Mouse (Mus musculus) ES-E14 (cell line): ENCODE data around the gene Dnajb12. TPM values are rescaled to one million over a fixed set of nuclear protein-coding genes. Genes with fewer than 3 reads are reported as not detected.

ENCODE experiments used
- DNase-seq: peaks from one replicate; pipeline ENCODE4 v3.0.0-alpha.2; 2013; ENCODE audit warnings: low read depth, low spot score
- H3K27ac ChIP-seq: 2 replicates; pipeline ENCODE4 v1.5.1; 2012; ENCODE audit warnings: low read depth, mild to moderate bottlenecking, low read length, moderate library complexity, mixed read lengths; ENCODE audit not compliant: poor library complexity, insufficient read depth, severe bottlenecking
- H3K36me3 ChIP-seq: 2 replicates; pipeline ENCODE4 v1.6.1; 2012; ENCODE audit warnings: mild to moderate bottlenecking, low read length, moderate library complexity, mixed read lengths; ENCODE audit not compliant: control insufficient read depth, poor library complexity, insufficient read depth, severe bottlenecking
- H3K4me1 ChIP-seq, 2 experiments: fragments of 150-350 bp in 1 of 2; sonication (generic) in 1 of 2; 2 replicates each; pipeline ENCODE4 v1.6.1; 2012; ENCODE audit warnings: low read length in 2 of 2, mild to moderate bottlenecking in 1 of 2, mixed read lengths in 1 of 2; ENCODE audit not compliant: control insufficient read depth in 2 of 2, insufficient read depth in 2 of 2, poor library complexity in 1 of 2
- H3K4me3 ChIP-seq, 2 experiments: fragments of 150-350 bp in 1 of 2; sonication (generic) in 1 of 2; 2 replicates each; pipeline ENCODE4 v1.5.1; 2012; ENCODE audit warnings: low read length in 2 of 2, low read depth in 1 of 2, mild to moderate bottlenecking in 1 of 2, mixed read lengths in 1 of 2; ENCODE audit not compliant: insufficient read depth in 1 of 2, poor library complexity in 1 of 2, severe bottlenecking in 1 of 2
- H3K9ac ChIP-seq: 2 replicates; pipeline ENCODE4 v1.6.1; 2012; ENCODE audit warnings: low read depth, mild to moderate bottlenecking, low read length, mixed read lengths; ENCODE audit not compliant: poor library complexity, insufficient read depth, severe bottlenecking
- H3K9me3 ChIP-seq: fragments of 150-350 bp; sonication (generic); 2 replicates; pipeline ENCODE4 v1.6.1; 2012; ENCODE audit warnings: low read depth, mild to moderate bottlenecking, low read length; ENCODE audit not compliant: control insufficient read depth, insufficient read depth
- CHD2 ChIP-seq: IDR thresholded peaks from 2 replicates; pipeline ENCODE4 v1.6.1; 2014; ENCODE audit warnings: mild to moderate bottlenecking, low read depth, low read length, inconsistent platforms
- HCFC1 ChIP-seq: IDR thresholded peaks from 2 replicates; pipeline ENCODE4 v1.6.1; 2012; ENCODE audit warnings: low read length, inconsistent platforms, borderline replicate concordance; ENCODE audit not compliant: insufficient read depth
- MAFK ChIP-seq: IDR thresholded peaks from 2 replicates; pipeline ENCODE4 v1.6.1; 2014; ENCODE audit warnings: mild to moderate bottlenecking, low read depth, low read length, inconsistent platforms; ENCODE audit not compliant: insufficient read depth
- ZC3H11A ChIP-seq: IDR thresholded peaks from 2 replicates; pipeline ENCODE4 v1.6.1; 2012; ENCODE audit warnings: low read depth, mild to moderate bottlenecking, inconsistent platforms, low read length, borderline replicate concordance
- ZNF384 ChIP-seq: IDR thresholded peaks from 2 replicates; pipeline ENCODE4 v1.6.1; 2012; ENCODE audit warnings: low read depth, low read length, inconsistent platforms
- in situ Hi-C, 2 experiments: fragments of 600-800 bp; cut with MboI; formaldehyde crosslinking; loops; one replicate each; pipeline ENCODE4 v1.15.1; 2025; ENCODE audit warnings: low sequenced_read_pairs in 2 of 2, inconsistent platforms in 1 of 2; ENCODE audit not compliant: unreplicated experiment in 2 of 2
- total RNA-seq: library from RNA; depleted of rRNA; stranded (reverse); fragments of 300-350 nt; gene quantifications from 2 replicates; pipeline ENCODE4 v1.2.3, GENCODE M21; 2012

The Dnajb12 gene
- total RNA-seq, 1 experiment: 38.2 TPM

- no peak for DNase-seq
Observed at GRCm38 (mm10) chr10:59907695-59908299, 28.4 kb downstream of the Dnajb12 start.

GRCm38 (mm10) chr10:59908776-59909315 is 29.5 kb downstream of the Dnajb12 start:
- TF ChIP-seq MAFK (no peak), CHD2 (no peak), ZC3H11A (no peak), HCFC1 (no peak), ZNF384 (no peak)
- H3K27ac ChIP-seq: peak overlapping the region; percentile 30
- no peak for DNase-seq
- H3K9ac ChIP-seq: no peak overlapping the region
- H3K9me3 ChIP-seq: no peaks in the 10 kb centered on the region
- H3K36me3 ChIP-seq: no peaks in the 10 kb centered on the region
- peaks cover 11 to 33% of the 10 kb centered on the region in 2 experiments; a peak in 3 of 4 replicates for H3K4me1 ChIP-seq
- in situ Hi-C loops: no loop called here
- 0 out of 4 replicates have a peak overlapping the region, but pooled peaks of 1 of the 2 experiments have one; percentile 15 for H3K4me3 ChIP-seq

More at GRCm38 (mm10) chr10:59907695-59908299, 28.4 kb downstream of the Dnajb12 start:
- no peaks in the 10 kb centered on the region for H3K9me3 ChIP-seq
- peaks cover 11 to 38% of the 10 kb centered on the region in 2 experiments; a peak in 3 of 4 replicates for H3K4me1 ChIP-seq
- in situ Hi-C loops: no loop called here
- no peak for TF ChIP-seq ZC3H11A
- TF ChIP-seq CHD2: no peak
- TF ChIP-seq ZNF384: no peak
- no peak for TF ChIP-seq HCFC1
- no peak for TF ChIP-seq MAFK
- H3K27ac ChIP-seq: peak overlapping the region; percentile 84
- H3K36me3 ChIP-seq: no peaks in the 10 kb centered on the region
- H3K9ac ChIP-seq: no peak overlapping the region; the same call in 1 of the 2 replicates
- H3K4me3 ChIP-seq: no peak overlapping the region

- no peak for DNase-seq
Observed at GRCm38 (mm10) chr10:59909357-59909847, 30.0 kb downstream of the Dnajb12 start.

DNA sequence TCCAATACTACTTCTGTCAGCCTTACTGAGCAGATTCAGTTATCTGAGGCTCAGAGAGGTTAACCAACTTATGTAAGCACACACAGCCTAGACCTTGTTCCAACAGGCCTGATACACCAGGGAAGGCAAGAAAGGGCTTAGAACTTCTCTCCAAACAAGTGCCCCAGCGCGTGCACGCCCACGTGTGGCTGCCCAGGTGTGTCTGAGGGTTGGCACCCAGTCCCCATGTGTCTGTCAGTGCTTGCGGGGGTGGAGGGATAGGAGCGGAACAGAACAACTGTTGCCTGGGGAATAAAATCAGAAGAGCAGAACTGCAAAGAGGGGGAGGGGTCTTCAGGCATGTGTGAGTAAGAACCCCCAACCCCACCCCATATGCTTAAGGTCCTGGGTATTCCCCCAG is 31.7 kb downstream of the Dnajb12 start:
- H3K27ac ChIP-seq: no peak overlapping the region
- peak overlapping the region; percentile 7; the same call in 1 of the 2 replicates for H3K9ac ChIP-seq
- in situ Hi-C loops: no loop called here
- H3K36me3 ChIP-seq: no peaks in the 10 kb centered on the region
- H3K4me3 ChIP-seq: peak overlapping the region; percentile 41 to 52
- no peaks in the 10 kb centered on the region for H3K9me3 ChIP-seq
- DNase-seq: no peak
- TF ChIP-seq CHD2: no peak
- no peak for TF ChIP-seq MAFK
- no peak for TF ChIP-seq HCFC1
- no peak for TF ChIP-seq ZC3H11A
- TF ChIP-seq ZNF384: no peak
- H3K4me1 ChIP-seq: peaks cover 16 to 45% of the 10 kb centered on the region in 2 experiments; a peak in 3 of 4 replicates

More at GRCm38 (mm10) chr10:59909357-59909847, 30.0 kb downstream of the Dnajb12 start:
- H3K9me3 ChIP-seq: no peaks in the 10 kb centered on the region
- peak overlapping the region; percentile 37 to 40 for H3K4me3 ChIP-seq
- peaks cover 11 to 33% of the 10 kb centered on the region in 2 experiments; a peak in 3 of 4 replicates for H3K4me1 ChIP-seq
- no peaks in the 10 kb centered on the region for H3K36me3 ChIP-seq
- no peak overlapping the region for H3K9ac ChIP-seq
- peak overlapping the region; percentile 36; the same call in 1 of the 2 replicates for H3K27ac ChIP-seq
- TF ChIP-seq MAFK (no peak), HCFC1 (no peak), ZNF384 (no peak), ZC3H11A (no peak), CHD2 (no peak)
- in situ Hi-C loops: no loop called here
